Mouse (Mus musculus): ENCODE measurements at regions not wholly inside any gene's neighbourhood (a gene's known extent, or its start where the extent isn't known, plus 50 kb on each side); places are given as distances from the start of the nearest gene placed in this dataset.

- TF ChIP-seq CTCF (IDR thresholded peaks at IDR 0.05; ENCODE audit: control insufficient read depth, insufficient read depth, insufficient replicate concordance, low read depth, low read length), result no peak
- TF ChIP-seq POLR2A (IDR thresholded peaks at IDR 0.05; ENCODE audit: control insufficient read depth, low read depth, low read length), result no peak
Observed at GRCm38 (mm10) chr3:40123558-40124236, 407.4 kb upstream of the Intu start.

Data from testis, adult 2 months (tissue).